Mouse (Mus musculus) lung, postnatal 0 days (tissue): ENCODE measurements at regions not wholly inside any gene's neighbourhood (a gene's known extent, or its start where the extent isn't known, plus 50 kb on each side); places are given as distances from the start of the nearest gene placed in this dataset.
A peak's percentile ranks its signal among the peaks of the same experiment; 100 is the strongest.

Source experiments
- CTCF ChIP-seq: IDR thresholded peaks from 2 replicates; pipeline ENCODE4 v1.5.1; 2016; ENCODE audit warnings: antibody characterized with exemption, mild to moderate bottlenecking
- EP300 ChIP-seq: IDR thresholded peaks from 2 replicates; pipeline ENCODE4 v1.6.1; 2016; ENCODE audit warnings: antibody characterized with exemption, mild to moderate bottlenecking, control low read depth

- TF ChIP-seq CTCF (peak; percentile 75), EP300 (no peak)
Observed at GRCm38 (mm10) chr8:88023423-88023822, 64.0 kb upstream of the Zfp423 start.
